Mouse (Mus musculus) spleen, postnatal 36 days (tissue): ENCODE measurements around the gene Prol1.
"Not testable (repeated sequence)": the region's sequence is repeated elsewhere in the genome, so short reads cannot be mapped to it uniquely, and the experiment has no call there.

ENCODE experiments used
- DNase-seq, 2 experiments: peaks; one replicate each; pipeline ENCODE4 v3.0.0; 2022; ENCODE audit warnings: low spot score in 2 of 2, mixed read lengths in 1 of 2

Gene Prol1

DNA sequence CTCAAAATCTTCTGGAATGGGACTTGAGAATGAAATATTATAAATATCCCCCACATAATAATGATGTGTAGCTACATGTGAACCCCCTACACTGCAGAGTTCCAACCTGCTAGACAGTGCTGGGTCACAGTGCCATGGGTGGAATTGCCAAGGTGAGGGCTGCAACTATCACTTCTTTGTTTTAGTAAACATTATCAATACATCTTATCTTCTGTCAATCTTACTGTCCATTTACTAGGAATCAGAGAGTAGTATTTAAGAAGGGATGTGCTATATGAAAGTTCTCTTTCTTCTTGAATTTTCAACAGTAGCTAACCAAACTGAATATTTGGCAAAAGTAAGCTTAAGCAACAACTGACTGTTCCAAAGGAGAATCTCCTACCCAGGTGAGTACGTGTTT is at the start of gene Prol1:
Gene Prol1, plus strand, starts transcription at position 301 of the 400 bp plus-strand sequence.
- DNase-seq: no peak

DNA sequence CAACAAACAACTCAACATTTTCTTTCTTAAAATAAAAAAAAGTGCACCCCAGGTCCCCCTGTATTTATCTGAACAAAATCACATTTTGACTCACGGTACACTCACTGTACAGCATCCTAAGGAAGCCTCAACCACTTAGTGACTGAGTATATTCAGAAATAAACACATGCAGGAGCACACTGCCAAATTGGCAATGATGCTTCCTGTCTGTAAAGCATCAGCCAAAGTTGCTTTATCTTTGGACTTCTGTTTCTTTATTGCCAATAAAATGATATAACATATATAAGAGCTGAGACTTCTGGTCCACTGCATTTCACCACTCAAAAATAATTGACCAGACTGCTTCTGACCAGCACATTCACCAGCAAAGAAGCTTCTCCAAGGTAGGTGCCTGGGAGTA is 48.5 kb upstream of the Prol1 start, which contains the start of gene Gm7714:
Gene Gm7714, plus strand, starts transcription at position 301 of the 400 bp plus-strand sequence.
- no peak for DNase-seq

- DNase-seq: not testable (repeated sequence)
Observed at GRCm38 (mm10) chr5:88311307-88311706, 5.8 kb upstream of the Prol1 start.

- not testable (repeated sequence) for DNase-seq
Observed at GRCm38 (mm10) chr5:88348533-88348932, 31.4 kb downstream of the Prol1 start.

DNA sequence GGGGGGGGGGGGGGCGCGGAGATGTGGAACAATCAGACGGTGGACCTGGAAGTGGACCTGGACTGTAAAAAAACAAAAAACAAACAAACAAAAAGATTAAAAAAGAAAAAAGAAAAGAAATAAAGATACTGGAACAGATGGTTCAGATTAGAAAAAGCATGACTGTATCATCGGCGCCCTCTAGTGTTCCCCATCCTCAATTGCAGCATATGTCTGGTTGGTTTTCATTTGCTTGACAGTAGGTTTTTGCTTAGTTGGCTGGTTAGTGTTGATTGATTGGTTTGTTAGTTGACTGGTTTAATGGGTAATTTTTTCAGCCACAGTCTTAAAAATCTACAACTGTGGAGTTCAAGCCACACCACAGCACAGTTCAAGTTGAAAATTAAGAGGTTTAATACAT is 47.7 kb downstream of the Prol1 start:
- no peak for DNase-seq

DNA sequence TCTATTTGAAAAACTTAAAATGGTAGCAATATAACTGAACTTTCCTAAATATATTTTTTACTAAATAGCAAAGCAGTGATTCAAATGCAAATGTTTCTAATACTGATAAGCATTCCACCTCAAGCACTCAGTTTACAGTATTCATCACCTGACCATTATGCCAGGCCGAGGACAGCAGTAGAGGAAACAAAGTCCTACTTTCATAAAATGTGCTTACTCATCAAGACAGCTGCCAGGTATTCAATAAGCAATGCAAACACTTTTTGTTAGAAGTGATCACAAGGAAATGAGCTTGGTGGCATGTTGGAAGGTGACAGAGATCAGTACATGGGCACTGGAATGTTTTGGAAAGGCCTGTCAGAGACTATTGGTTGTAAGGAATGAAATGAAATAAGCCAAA is 49.8 kb downstream of the Prol1 start:
- DNase-seq: no peak

DNA sequence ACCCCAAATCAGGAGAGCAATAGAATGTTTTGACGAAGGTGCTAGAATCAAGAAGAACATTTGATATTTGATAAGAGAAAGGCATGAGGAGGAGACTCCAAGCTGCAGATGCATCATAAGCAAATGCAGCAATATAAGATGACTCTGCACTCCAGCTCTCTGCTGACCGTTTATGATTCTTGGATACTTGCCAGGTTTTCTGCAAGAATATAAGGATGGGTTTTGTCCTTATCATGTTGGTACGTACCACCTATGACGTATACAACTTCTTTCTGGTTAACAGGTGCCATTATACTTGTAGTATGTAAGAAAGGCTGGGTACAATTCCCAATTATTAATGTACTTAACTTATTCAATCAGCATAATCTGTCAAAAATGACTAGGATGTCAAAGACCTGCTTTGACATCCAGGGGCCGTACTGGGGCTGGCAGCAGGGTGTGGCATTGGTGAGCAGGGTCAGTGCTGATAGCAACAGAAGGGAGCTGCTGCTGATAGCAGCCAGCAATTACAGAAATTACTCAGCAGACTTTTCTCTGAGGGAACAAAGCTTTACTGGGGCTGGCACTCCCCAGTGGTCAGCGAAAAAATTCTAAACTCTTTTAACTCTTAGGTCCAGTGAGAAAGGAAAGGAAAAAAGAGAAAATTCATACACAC is 53.6 kb downstream of the Prol1 start:
- DNase-seq: no peak

DNA sequence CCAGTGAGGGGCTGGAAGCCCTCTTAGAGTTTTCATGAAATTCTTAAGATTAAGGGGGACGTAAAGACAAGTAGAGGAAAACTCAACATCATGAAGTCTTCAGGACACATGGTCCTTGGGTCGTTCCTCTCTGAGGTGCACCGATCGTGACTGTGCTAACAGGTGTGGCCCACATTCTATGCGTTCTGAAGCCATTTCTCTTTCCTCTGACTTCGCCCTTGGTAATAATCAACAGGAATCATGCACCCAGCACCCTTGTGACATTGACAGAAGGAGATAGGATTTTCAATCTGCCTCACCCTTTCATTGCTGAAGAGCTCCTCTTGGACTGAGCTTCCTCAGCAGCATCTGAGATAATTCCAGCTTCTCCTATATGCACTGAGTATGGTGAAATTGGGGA is 55.5 kb downstream of the Prol1 start:
- no peak for DNase-seq

GRCm38 (mm10) chr5:88375808-88376207 is 58.7 kb downstream of the Prol1 start, which contains the start of gene Amtn:
Amtn (plus strand) TSS chr5:88376108.
- DNase-seq: no peak
